Mouse (Mus musculus) bone marrow, adult 2 months (tissue): ENCODE data around the gene Rnf145.

Source experiments
- CTCF ChIP-seq: fragments of 200-500 bp; IDR thresholded peaks from 2 replicates; pipeline ENCODE4 v1.5.1; 2011; ENCODE audit warnings: low read length, control low read depth; ENCODE audit not compliant: control insufficient read depth, insufficient read depth
- POLR2A ChIP-seq: fragments of 200-500 bp; IDR thresholded peaks from 2 replicates; pipeline ENCODE4 v1.6.1; 2011; ENCODE audit warnings: low read depth, mild to moderate bottlenecking, control low read depth, low read length, borderline replicate concordance; ENCODE audit not compliant: control insufficient read depth

- no peak for TF ChIP-seq POLR2A
- TF ChIP-seq CTCF, result no peak
These were observed 24.0 kb upstream of the Rnf145 start for GRCm38 (mm10) chr11:44494643-44495323.
